Mouse (Mus musculus) leukemia stem cell, adult 10-12 weeks (primary cell): ENCODE measurements around the gene S1pr2. TPM values are rescaled to one million over a fixed set of nuclear protein-coding genes. Genes with fewer than 3 reads are reported as not detected.

Experiments used
- polyA plus RNA-seq: library from polyadenylated mRNA; stranded (reverse); fragments of >175 nt; gene quantifications from 2 replicates; pipeline ENCODE4 v1.2.3, GENCODE M21; 2012; ENCODE audit warnings: low replicate concordance

Gene S1pr2
- polyA plus RNA-seq, result 2.7 and 3.3 TPM in 2 replicates

GRCm38 (mm10) chr9:20976216-20976960, at the start of gene S1pr2:
Gene S1pr2 (minus strand): TSS chr9:20976781.

GRCm38 (mm10) chr9:21015571-21016130, 39.1 kb upstream of the S1pr2 start, which contains the start of gene Icam1:
Gene Icam1 (plus strand): TSS chr9:21015985.

GRCm38 (mm10) chr9:21002627-21003551, 26.3 kb upstream of the S1pr2 start, which contains the start of gene Mrpl4:
Gene Mrpl4 (plus strand): TSS chr9:21002738.

DNA sequence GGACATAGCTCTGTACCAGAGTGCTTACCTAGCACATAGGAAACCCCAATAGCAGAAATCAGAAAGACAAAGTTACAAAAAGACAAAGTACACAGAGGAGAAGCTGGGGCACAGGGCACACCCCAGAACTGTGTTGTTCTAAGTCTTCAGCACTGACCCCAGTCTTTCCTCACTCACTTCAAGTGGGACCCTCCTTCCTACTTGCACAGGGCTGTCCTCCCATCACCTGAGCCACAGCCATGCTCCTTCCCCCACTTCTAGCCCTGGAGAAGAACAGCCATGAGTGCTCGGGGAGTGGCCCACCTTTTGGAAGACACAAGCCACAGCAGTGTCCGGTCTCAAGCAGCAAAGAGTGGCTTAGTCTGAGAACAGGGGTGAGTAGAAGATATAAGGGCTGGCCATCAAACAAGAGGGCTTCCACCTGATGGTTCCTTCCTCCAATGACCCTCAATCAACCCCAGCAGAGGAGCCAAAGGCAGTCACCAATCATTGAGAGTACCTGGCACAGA, 17.1 kb downstream of the S1pr2 start, which contains the start of gene Dnmt1:
TSS of gene Dnmt1 (minus strand) at position 459 of the 509 bp plus-strand sequence.

Other genes with a start within 250 kb of the S1pr2 start
- gene Olfm2, start 230.4 kb downstream of the S1pr2 start, polyA plus RNA-seq, result not detected in 2 replicates
- gene Col5a3, start 161.7 kb downstream of the S1pr2 start, polyA plus RNA-seq, result 0.24 and 0.25 TPM in 2 replicates
- not detected in 2 replicates for gene Rdh8, start 158.3 kb downstream of the S1pr2 start, polyA plus RNA-seq
- 60.4 and 133 TPM in 2 replicates for gene A230050P20Rik, start 108.1 kb downstream of the S1pr2 start, polyA plus RNA-seq
- 1.7 and 3.7 TPM in 2 replicates for gene Angptl6, start 97.1 kb downstream of the S1pr2 start, polyA plus RNA-seq
- gene Ppan, start 88.6 kb downstream of the S1pr2 start, polyA plus RNA-seq, result 202 and 218 TPM in 2 replicates
- 272 and 644 TPM in 2 replicates for gene Eif3g, start 78.2 kb downstream of the S1pr2 start, polyA plus RNA-seq
- 96.3 and 121 TPM in 2 replicates for gene Dnmt1, start 16.9 kb downstream of the S1pr2 start, polyA plus RNA-seq
- gene Mrpl4, start 26.0 kb upstream of the S1pr2 start, polyA plus RNA-seq, result 27.8 and 104 TPM in 2 replicates
- 8.4 and 14.7 TPM in 2 replicates for gene Icam1, start 39.2 kb upstream of the S1pr2 start, polyA plus RNA-seq
- 75.9 and 114 TPM in 2 replicates for gene Icam4, start 52.6 kb upstream of the S1pr2 start, polyA plus RNA-seq
- gene Icam5, start 55.3 kb upstream of the S1pr2 start, polyA plus RNA-seq, result 4.4 and 5.0 TPM in 2 replicates
- 9.5 and 16.3 TPM in 2 replicates for gene Zglp1, start 90.3 kb upstream of the S1pr2 start, polyA plus RNA-seq
- gene Gm49373, start 96.3 kb upstream of the S1pr2 start, polyA plus RNA-seq, result 0.89 and 1.4 TPM in 2 replicates
- gene Fdx1l, start 96.8 kb upstream of the S1pr2 start, polyA plus RNA-seq, result 20.4 and 31.7 TPM in 2 replicates
- gene Gm38431, start 115.2 kb upstream of the S1pr2 start, polyA plus RNA-seq, result 63.3 and 174 TPM in 2 replicates
- gene Raver1, start 115.2 kb upstream of the S1pr2 start, polyA plus RNA-seq, result 330 and 599 TPM in 2 replicates
- 17.6 and 27.7 TPM in 2 replicates for gene Tyk2, start 154.5 kb upstream of the S1pr2 start, polyA plus RNA-seq
- gene Cdc37, start 173.2 kb upstream of the S1pr2 start, polyA plus RNA-seq, result 161 and 213 TPM in 2 replicates
- 15.6 and 28.8 TPM in 2 replicates for gene Pde4a, start 188.9 kb upstream of the S1pr2 start, polyA plus RNA-seq